Mouse (Mus musculus) heart, postnatal 0 days (tissue): Measurements from ENCODE around the gene Slc7a8.

Experiments
- CTCF ChIP-seq: IDR thresholded peaks from 2 replicates; pipeline ENCODE4 v1.5.1; 2016; ENCODE audit warnings: antibody characterized with exemption, control low read depth, low read depth
- EP300 ChIP-seq: IDR thresholded peaks from 2 replicates; pipeline ENCODE4 v1.6.1; 2016; ENCODE audit warnings: antibody characterized with exemption, low read depth

- TF ChIP-seq CTCF = peak; percentile 18
- no peak for TF ChIP-seq EP300
Observed at GRCm38 (mm10) chr14:54799686-54800085, 17.9 kb upstream of the Slc7a8 start.
